Comparison of ENCODE assay signal across 11 mouse cellular contexts in genomic region chr1:89781861-89782260, GRCm38 (mm10).
DNase-seq lines count a peak whose midpoint lies in the region; ATAC-seq and TF ChIP-seq lines count a peak whose summit lies in the region.
"Had no signal": no experiment of that assay in that cellular context is flagged by ENCODE, and none has a peak within 500 bp of the region (broad histone marks: within the 10 kb centered on the region; RNA-seq: fewer than 3 reads in every experiment).

No protein-coding gene starts in this region.

- H3K9ac ChIP-seq in hindbrain, embryonic 13.5 days: no peak overlapping the region
- H3K9ac ChIP-seq: forebrain, embryonic 15.5 days; heart, embryonic 15.5 days had no signal

- ATAC-seq in hindbrain, embryonic 13.5 days (ENCODE audit: low FRiP score): no peak
- ATAC-seq: forebrain, embryonic 15.5 days had no signal

- TF ChIP-seq POLR2A in myocyte (IDR thresholded peaks at IDR 0.05; ENCODE audit: insufficient read length, low read depth): no peak

- peaks cover 62% of the 10 kb centered on the region for H3K4me1 ChIP-seq in hindbrain, embryonic 10.5 days (replicated peaks)
- peaks cover 57% of the 10 kb centered on the region for H3K4me1 ChIP-seq in hindbrain, embryonic 13.5 days (replicated peaks)
- peaks cover 46% of the 10 kb centered on the region for H3K4me1 ChIP-seq in midbrain, embryonic 10.5 days
- H3K4me1 ChIP-seq: heart, embryonic 15.5 days had no signal

- no peak overlapping the region for H3K4me2 ChIP-seq in hindbrain, embryonic 13.5 days
- H3K4me2 ChIP-seq in myocyte (ENCODE audit: low read depth): no peak overlapping the region
- H3K4me2 ChIP-seq: forebrain, embryonic 15.5 days; heart, embryonic 15.5 days had no signal

- H3K36me3 ChIP-seq in hindbrain, embryonic 10.5 days: peaks cover 9% of the 10 kb centered on the region
- H3K36me3 ChIP-seq in hindbrain, embryonic 13.5 days: peaks cover 7% of the 10 kb centered on the region
- no peaks in the 10 kb centered on the region for H3K36me3 ChIP-seq in myocyte (ENCODE audit: control insufficient read depth, insufficient read depth)
- H3K36me3 ChIP-seq in midbrain, embryonic 10.5 days: peaks cover 19% of the 10 kb centered on the region
- H3K36me3 ChIP-seq: forebrain, embryonic 15.5 days; heart, embryonic 15.5 days had no signal

- peak; percentile 30 for DNase-seq in hindbrain, embryonic 10.5 days (ENCODE audit: low spot score)
- peak; percentile 9 for DNase-seq in ovary, postnatal 10 days (ENCODE audit: low spot score)
- no peak for DNase-seq in ovary, adult 18-20 months (ENCODE audit: low spot score)
- peak; percentile 47 for DNase-seq in embryo, embryonic 10 days (ENCODE audit: low spot score)
- DNase-seq in midbrain, embryonic 10.5 days (ENCODE audit: low spot score): no peak
- no peak for DNase-seq in gastrocnemius, adult 8-10 months (ENCODE audit: low spot score in 2 of 2)

- WGBS in hindbrain, embryonic 10.5 days: 72% methylated on average over 8 of the region's 8 CpGs
- 64% methylated on average over 8 of the region's 8 CpGs for WGBS in hindbrain, embryonic 13.5 days
- WGBS in midbrain, embryonic 10.5 days: 76% methylated on average over 8 of the region's 8 CpGs

- H3K27me3 ChIP-seq in hindbrain, embryonic 10.5 days (ENCODE audit: insufficient read depth, poor library complexity, severe bottlenecking): no peaks in the 10 kb centered on the region
- H3K27me3 ChIP-seq in hindbrain, embryonic 13.5 days: no peaks in the 10 kb centered on the region
- no peaks in the 10 kb centered on the region for H3K27me3 ChIP-seq in myocyte (ENCODE audit: control insufficient read depth, insufficient read depth, insufficient read length)
- H3K27me3 ChIP-seq in midbrain, embryonic 10.5 days (ENCODE audit: low read depth, poor library complexity, severe bottlenecking): no peaks in the 10 kb centered on the region
- H3K27me3 ChIP-seq: forebrain, embryonic 15.5 days; heart, embryonic 15.5 days had no signal

- H3K79me2 ChIP-seq in myocyte (ENCODE audit: control insufficient read depth, insufficient read depth): no peaks in the 10 kb centered on the region

- no peak overlapping the region for H3ac ChIP-seq in myocyte (ENCODE audit: control insufficient read depth, insufficient read length)

- H3K9me3 ChIP-seq in hindbrain, embryonic 10.5 days: no peaks in the 10 kb centered on the region
- H3K9me3 ChIP-seq in hindbrain, embryonic 13.5 days: no peaks in the 10 kb centered on the region
- no peaks in the 10 kb centered on the region for H3K9me3 ChIP-seq in midbrain, embryonic 10.5 days (replicated peaks)
- H3K9me3 ChIP-seq: forebrain, embryonic 15.5 days; heart, embryonic 15.5 days had no signal

- no peak overlapping the region for H3K4me3 ChIP-seq in hindbrain, embryonic 10.5 days
- H3K4me3 ChIP-seq in hindbrain, embryonic 13.5 days: no peak overlapping the region
- no peak overlapping the region for H3K4me3 ChIP-seq in myocyte
- no peak overlapping the region for H3K4me3 ChIP-seq in midbrain, embryonic 10.5 days
- H3K4me3 ChIP-seq: forebrain, embryonic 15.5 days; heart, embryonic 15.5 days; layer of hippocampus, adult 2 months had no signal

- H3K27ac ChIP-seq in hindbrain, embryonic 10.5 days: no peak overlapping the region
- no peak overlapping the region for H3K27ac ChIP-seq in hindbrain, embryonic 13.5 days
- no peak overlapping the region for H3K27ac ChIP-seq in midbrain, embryonic 10.5 days (replicated peaks)
- H3K27ac ChIP-seq: forebrain, embryonic 15.5 days; heart, embryonic 15.5 days; layer of hippocampus, adult 2 months had no signal

TF ChIP-seq in myocyte, 11 proteins besides CTCF, POLR2A, EP300 and RAD21:
- TF ChIP-seq REST (IDR thresholded peaks at IDR 0.05; ENCODE audit: insufficient read depth, insufficient read length) (peak; percentile 69), TCF12 (IDR thresholded peaks at IDR 0.05; ENCODE audit: insufficient read depth, poor library complexity, severe bottlenecking) (no peak)

Comparison
In these comparisons a context has a peak if more than half of its experiments do, and no peak if none do; other contexts are left out.
1. DNase-seq: peak in hindbrain, embryonic 10.5 days (single experiment), ovary, postnatal 10 days (single experiment) and embryo, embryonic 10 days (single experiment); none in ovary, adult 18-20 months (single experiment), midbrain, embryonic 10.5 days (single experiment) and gastrocnemius, adult 8-10 months (0 of 2).